Mouse (Mus musculus): Measurements from ENCODE around the gene Platr17.

The Platr17 gene

DNA sequence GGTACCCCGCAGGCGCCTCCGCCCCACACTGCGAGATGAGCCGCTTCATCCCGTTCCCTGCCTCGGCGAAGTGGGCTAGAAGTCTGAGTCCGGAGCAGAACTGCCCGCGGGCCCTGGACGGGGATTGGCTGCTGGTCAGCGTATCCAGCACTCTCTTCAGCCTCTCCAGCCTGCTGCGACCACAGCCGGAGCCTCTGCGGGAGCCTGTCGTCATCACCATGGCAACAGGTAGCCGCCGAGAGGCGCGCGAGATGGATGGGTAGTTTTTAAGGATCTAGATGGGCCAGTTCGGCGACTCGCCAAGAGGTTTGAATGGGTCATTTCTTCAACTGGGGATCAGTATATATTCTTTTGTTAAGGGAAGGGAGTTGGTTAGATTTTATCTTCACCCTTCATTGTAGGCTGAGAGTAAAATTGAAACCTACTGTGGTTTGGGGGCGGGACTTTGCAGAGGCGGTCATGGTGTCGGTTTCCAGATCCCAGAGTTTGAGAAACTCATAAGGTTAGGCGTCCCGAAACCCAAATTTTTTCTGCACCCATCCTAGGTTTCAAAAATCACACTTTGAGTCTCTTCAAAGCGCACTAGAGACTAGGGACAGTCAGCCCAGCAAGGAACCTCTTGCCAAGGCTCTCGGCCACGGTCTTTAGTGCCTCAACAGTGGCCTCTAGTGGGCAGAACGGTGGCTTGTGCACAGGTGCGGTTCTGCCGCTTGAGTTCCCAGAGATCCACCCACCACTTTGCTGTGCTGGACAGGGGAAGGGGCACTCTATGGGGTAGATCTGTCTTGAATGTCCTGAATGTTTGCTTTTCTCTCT lies 15.6 kb downstream of the Platr17 start:
- DNase-seq: peak; percentile 88 to 92

DNA sequence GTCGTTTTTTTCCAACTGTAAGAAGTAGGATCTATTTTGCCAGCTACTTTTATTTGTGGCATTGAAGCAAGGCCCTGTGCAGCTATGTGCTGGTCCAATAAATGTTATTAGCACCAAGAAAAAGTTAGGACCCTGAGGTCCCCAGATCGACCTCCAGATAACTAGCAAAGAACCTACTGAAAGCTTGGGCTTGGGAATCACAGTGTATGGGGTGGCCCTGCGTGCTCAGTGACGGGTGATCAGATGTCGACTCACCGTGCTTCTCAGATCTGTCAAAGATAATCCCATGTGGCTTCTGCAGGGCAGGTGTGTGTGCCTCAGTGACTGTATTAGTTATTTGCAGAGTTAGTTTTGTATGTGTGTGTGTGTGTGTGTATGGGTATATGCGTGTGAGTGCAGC lies 16.4 kb downstream of the Platr17 start:
- DNase-seq: no peak

DNA sequence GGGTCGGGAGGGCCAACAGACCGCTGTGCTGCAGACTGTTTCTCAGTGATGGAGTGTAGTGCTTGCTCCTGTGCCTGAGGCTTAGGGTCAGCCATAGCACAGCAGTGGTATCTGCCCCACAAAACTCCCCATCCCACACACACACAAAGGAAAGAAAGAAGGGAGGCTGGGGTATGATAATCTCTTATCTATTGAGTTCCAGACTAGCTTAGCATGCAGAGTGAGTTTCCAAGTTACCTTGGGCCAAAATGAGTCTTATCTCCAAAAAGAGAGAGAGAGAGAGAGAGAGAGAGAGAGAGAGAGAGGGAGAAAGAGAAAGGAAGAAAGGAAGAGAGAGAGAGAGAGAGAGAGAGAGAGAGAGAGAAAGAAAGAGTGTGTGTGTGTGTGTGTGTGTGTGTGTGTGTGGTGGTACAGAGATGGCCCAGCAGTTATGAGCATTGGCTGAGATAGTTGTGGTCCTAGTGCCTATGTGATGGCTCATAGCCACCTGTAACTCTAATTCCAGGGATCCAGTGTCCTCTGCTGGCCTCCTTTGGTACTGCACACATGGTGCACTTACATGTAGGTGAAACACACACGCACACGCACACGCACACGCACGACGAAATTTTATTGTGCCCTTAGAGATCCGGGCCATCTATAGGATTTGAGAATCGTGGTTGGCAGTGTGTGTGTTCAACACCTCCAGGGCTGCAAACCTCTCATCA lies 19.8 kb downstream of the Platr17 start:
- peak in 1 of 2 experiments; percentile 39 for DNase-seq

DNA sequence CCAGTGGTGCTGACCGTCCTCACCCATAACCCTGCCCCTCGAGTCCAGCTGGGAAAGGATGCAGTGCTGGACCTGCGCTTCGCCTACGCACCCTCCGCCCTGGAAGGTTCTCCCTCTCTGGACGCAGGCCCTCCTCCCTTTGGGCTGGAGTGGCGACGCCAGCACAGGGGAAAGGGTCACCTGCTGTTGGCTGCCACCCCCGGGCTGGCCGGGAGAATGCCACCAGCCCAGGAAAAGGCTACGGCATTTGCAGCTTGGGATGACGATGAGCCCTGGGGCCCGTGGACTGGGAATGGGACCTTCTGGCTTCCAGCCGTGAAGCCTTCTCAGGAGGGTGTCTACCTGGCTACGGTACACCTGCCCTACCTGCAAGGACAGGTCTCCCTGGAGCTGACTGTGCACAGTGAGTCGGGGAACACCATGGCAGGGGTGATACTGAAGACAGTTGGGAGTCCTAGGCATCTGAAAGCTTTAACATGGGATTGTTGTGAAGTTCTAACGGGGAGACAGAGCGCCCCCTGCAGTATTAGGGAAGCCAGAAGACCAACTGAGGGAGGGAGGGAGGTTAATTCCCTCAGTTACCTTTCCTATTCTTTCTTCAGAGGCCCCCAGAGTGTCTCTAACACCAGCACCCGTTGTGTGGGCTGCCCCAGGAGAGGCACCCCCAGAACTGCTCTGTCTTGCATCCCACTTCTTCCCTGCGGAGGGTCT lies 20.6 kb downstream of the Platr17 start:
- no peak for DNase-seq

DNA sequence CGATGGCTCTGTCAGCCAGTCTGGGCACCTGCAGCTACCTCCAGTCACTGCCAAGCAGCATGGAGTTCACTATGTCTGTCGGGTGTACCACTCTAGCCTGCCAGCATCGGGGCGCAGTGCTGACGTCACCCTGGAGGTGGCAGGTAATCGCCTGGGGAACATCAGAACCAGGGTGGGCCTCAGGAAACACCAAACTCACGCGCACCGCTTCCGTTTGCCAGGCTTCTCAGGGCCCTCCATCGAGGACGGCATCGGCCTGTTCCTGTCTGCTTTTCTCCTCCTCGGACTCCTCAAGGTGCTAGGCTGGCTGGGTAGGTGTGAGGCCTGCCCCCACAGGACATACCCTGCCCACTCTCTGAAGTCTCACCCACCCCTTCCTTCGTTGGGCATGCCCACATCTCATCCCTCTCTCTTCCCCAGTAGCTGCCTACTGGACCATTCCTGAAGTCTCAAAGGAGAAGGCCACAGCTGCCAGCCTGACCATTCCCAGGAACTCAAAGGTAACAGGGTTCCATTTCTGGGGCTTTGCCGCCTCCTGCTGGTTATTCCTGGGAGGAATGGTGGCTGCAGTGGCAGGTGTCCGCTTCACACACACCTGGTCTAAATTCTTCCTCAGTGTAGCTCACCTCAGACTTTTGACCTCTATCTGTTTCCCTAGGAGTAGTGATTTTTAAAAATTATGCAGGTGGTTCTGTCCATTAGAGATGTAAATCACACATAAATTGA lies 21.4 kb downstream of the Platr17 start:
- no peak for DNase-seq

DNA sequence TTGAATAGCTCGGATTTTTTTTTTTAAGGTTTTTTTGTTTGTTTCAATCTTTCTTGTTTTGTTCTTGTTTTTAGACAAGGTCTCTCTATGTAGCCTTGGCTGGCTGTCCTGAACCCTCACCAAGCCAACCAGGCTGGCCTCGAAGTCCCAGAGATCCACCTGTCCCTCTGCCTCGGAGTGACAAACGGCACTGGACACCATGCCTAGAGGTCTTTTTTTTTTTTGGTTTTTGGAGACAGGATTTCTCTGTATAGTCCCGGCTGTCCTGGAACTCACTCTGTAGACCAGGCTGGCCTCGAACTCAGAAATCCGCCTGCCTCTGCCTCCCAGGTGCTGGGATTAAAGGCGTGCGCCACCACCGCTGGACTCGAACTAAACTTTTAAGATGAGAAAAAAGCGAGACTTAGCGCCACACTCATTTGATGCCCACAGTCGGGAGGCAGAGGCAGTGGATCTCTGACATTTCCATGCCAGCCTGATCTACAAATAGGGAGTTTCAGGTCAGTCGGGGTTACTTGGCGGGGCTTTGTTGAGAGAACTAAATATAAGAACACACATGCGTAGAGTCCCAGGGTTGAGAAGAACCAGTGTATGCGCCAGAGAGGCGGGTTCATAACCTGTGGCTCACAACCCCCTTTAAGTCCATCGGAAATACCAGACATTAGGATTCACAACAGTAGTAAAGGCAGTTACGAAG lies 23.5 kb downstream of the Platr17 start:
- DNase-seq: no peak

DNA sequence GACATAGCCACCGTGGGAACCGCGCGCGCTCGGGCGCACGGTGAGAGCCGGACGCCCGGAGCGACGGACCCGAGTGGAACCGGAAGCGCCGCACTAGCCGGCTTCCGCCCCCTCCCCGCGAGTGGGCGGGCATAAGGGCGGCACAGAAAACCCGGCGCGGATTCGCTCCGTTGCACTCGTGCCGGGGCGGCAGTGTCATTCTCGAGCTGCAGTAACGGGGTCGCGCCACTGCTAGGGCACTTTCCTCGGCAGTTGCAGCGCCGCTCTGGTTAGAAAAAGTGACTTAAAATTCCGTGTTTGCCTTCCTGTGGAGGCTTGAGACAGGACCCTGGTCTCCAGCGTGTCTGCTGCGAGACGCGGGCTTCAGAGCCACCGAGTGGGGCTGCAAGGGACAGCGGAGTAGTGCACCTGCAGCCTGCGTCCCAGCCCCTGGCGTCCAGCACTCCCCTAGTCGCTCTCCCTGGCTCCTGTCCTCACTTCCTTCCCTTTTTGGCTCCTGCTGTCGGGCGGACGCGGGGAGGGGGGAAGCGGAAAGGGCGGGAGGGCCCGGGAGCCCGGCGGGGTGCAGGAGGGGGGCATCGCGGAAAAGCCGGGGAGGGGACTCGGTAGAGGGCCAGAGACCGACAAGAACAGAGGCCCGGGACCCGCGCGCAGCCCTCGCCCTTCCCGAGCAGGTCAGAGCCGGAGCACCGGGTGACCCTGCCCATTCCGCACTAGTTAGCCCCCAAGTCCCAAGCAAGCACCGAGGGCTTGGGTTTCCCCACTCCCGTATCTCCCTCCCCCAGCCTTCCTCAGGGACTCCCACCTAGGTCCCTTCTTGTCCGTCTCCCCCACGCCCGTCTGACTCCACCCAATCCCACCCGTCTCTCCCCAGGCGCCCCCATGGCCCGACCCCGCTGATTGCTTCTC lies 24.7 kb downstream of the Platr17 start, which contains the start of gene Rgl2:
Gene Rgl2 (plus strand): TSS at position 173 of the 909 bp plus-strand sequence.
- peak; percentile 96 for DNase-seq

DNA sequence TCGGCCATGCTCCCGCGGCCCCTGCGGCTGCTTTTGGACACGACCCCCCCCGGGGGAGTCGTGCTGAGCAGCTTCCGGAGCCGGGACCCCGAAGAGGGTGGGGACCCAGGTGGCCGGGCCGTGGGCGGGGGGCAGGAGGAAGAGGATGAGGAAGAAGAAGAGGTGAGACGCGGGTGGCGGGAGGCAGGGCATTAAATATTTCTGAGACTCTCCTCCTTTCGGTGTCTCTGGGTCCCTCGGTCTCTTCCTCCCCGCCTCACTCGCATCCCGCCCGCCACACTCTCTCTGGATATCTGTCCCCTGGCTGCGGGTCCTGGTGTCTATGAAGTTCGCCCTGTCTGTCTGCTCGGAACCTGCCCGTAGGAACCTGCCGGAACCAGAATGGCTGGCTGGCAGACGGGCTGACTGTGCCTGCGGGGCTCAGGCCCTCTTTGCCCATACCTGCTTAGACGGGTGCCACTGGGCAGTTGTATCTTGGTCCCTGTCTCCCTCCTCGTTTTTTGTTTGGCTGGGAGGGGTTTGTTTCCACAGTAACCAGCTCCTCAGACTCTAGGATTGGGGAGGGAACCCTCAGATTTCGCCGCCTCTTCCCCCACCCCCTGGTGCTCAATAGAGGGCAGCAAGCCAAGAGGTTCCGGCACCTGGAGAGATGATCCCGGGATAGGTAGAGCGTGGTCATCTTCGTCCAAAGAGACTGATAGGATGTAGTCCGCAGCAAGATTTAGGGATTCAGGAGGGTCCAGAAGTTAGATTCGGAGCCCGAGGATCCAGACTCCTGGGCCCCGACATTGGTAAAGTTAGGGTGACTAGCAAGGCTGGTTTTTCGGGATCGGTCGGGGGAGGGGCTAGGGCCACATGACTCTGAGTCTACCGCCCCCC lies 25.6 kb downstream of the Platr17 start:
- peak; percentile 48 to 61 for DNase-seq

DNA sequence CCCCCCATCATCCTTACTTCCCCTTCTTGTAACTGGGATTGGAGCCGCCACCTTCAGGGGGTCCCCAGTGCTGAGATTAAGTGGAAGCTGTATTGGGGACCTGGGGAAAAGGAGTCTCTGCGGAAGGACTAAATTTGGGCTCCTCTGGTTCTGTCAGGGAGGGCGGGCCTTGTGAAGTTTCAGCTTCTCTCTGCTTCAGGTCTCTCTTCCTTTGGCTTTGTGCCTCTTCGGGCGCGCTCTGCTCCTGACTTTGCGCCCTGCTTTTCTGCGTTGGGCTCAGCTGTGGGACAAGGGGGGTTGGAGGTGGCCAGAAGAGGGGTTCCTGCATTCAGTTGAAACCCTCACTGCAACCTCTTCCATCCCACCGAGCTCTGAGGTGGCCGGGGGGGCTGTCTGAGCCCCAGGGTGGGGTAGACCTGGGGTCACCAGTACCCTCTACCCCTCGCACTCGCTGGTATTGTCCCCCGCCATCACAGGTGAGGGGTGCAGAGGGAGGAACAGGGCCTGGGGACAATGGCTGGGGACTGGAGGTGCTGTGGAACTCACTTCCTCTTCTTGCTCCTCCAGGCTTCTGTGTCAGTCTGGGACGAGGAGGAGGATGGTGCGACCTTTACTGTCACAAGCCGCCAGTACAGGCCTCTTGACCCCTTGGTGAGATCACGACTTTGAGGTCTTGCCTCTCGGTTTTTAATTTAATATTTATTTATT lies 26.4 kb downstream of the Platr17 start:
- DNase-seq: no peak

DNA sequence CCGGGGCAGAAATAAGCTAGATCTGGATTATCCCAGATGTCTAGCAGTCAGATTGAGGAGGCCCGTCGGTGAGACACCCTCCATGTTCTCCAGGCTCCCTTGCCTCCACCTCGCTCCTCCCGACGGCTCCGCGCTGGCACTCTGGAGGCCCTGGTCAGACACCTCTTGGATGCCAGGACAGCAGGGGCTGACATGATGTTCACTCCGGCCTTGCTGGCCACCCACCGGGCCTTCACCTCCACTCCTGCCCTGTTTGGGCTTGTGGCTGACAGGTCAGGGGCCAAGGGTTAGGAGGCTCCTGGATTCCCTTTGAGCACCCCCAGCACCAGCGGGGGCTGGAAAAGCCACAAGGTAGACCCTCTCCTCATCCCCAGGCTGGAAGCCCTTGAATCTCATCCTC lies 27.0 kb downstream of the Platr17 start:
- no peak for DNase-seq

DNA sequence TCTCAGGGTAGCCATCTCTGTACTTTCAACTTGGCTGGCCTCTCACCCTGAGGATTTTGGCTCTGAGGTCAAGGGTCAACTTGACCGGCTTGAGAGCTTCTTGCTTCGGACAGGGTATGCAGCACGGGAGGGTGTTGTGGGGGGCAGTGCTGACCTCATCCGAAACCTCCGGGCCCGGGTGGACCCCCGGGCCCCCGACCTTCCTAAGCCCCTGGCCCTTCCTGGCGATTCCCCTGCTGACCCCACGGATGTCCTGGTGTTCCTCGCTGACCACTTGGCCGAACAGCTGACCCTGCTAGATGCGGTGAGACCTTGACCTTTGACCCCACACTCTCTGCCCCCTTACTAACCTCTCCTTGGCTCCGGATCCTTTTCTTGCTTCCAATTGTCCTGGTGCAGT lies 27.5 kb downstream of the Platr17 start:
- DNase-seq: no peak

DNA sequence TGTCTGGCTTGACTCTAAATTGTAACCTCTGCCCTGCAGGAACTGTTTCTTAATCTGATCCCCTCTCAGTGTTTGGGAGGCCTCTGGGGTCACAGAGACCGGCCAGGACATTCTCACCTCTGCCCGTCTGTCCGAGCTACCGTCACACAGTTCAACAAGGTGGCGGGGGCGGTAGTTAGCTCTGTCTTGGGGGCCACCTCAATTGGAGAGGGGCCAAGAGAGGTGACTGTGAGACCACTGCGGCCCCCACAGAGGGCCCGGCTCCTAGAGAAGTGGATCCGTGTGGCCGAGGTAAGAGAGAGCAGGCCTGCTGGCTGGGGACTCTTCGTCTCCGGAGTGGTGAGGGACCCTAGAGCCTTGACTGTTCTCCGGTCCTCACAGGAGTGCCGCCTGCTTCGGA lies 28.0 kb downstream of the Platr17 start:
- no peak for DNase-seq

DNA sequence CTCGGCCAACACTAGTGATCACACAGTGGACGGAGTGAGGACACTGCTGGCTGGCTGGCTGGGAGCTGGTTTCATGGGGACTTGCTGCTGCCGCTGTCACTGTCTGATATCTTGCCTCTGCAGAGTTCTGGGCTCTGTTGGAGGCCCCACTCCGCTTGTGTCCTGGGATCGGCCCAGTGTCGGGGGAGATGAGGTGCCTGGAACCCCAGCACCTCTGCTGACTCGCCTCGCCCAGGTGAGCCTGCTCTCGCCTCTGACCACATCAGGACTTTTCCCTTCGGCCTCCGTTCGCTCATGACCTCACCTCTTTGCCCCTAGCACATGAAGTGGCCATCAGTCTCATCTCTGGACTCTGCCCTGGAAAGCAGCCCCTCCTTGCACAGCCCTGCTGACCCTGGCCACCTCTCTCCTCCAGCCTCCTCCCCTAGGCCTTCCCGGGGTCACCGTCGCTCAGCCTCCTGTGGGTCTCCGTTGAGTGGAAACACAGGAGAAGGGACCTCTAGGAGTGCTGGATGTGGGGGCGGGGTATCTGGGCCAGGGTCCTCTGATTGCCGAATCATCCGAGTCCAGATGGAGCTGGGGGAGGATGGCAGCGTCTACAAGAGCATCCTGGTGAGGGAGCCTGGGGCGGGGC lies 30.6 kb downstream of the Platr17 start:
- no peak for DNase-seq

DNA sequence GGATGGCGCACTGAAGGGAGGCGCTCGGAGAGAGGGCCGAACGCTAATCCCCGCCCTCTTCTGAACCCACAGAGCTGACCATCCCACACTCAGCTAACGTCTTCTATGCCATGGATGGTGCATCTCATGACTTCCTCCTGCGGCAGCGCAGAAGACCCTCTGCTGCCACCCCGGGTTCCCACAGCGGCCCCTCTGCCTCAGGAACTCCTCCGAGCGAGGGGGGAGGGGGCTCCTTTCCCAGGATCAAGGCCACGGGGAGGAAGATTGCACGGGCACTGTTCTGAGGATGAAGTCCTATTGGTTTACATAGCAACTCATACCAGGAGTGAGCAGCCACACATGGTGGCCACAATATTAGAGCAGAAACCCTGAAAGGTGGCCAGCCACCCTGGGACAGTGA lies 32.1 kb downstream of the Platr17 start:
- DNase-seq: no peak

DNA sequence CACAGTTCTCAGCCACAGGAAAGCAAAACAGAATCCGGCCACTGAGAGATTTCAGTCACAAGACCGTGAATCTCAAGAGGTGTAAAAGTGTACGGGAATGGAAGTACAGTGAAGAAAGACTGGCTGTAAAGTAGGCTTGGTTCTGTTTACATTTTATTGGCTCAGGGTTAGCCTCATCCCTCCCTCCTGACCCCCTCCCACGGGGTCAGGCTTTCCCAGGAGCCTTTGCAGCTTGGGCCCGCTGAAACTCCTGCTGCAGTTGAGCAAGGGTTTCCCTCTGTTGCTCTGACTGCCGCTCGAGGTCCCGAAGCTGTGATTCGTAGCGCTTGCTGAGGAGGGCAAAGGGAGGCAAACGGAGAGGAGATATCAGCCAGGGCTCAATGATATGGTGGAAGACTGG lies 33.8 kb downstream of the Platr17 start:
- DNase-seq: no peak

DNA sequence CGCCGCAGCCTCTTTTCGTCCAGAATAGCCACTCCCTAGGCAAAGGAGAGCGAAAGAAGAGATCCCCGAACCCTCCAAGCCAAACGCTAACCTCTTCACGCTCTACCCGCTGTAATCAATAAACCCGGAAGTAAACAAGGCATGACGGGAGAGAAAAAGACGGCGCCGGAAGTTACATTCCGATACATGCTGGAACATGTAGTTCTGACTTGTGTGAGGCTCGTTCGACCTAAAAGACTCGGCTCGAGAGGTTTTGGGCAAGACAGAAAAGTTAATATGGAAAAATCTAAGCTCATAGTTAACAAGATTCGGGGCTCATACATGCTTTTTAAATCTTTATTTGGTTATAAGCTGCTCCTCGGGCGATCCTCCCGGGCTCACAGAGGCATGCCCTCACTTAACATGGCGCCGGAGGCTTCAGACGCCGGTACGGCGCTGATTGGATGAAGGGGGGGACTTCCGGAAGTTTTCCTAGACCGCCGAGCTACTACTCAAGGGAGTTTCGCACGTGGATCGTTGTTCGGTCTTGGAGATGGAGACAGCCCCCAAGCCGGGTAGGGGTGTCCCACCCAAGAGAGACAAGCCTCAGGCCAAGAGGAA lies 35.4 kb downstream of the Platr17 start, which contains the start of the genes Pfdn6 and Wdr46:
Gene Pfdn6 (minus strand): TSS at position 138 of the 600 bp plus-strand sequence.
Gene Wdr46 (plus strand): TSS at position 455 of the 600 bp plus-strand sequence.
- DNase-seq: peak; percentile 86

DNA sequence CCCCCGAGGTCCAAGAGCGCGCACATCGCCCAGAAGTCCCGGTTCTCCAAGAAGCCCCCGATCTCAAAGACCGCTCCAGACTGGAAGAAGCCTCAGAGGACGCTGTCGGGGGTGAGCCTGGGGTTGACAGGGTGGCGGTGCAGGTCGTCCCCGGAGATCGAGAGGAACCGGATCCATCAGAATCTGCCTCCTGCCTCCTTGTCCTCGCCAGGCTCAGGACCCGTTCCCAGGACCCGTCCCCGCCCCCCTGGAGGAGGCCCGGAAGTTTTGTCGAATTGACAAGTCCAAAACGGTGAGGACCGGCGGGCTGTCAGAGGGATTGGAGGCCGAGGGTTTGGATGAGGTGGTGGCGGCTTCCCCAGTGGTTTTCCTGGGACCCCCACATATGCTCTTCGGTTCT lies 36.0 kb downstream of the Platr17 start:
- no peak for DNase-seq

DNA sequence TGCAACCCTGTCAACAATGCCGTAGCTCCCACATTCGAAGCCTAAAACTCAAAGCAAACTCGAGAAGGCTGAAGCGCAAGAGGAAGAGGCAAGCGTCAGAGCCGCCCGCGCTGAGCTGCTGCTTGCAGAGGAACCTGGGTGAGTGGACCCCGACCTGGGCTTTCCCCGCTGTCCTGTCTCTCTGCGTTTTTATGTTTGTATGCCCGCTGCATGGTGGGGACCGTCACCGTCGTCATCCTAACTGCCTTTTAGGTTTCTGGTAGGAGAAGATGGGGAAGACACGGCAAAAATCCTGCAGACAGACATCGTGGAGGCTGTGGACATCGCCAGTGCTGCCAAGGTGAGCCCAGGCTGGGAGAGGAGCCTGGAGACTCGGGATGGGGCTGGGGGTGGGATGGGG lies 36.4 kb downstream of the Platr17 start:
- DNase-seq: no peak

All from cerebellum, postnatal 36 days (tissue).